Mouse (Mus musculus): Measurements from ENCODE around the gene Ankra2.
A peak's percentile ranks its signal among the peaks of the same experiment; 100 is the strongest.

- TF ChIP-seq CTCF (IDR thresholded peaks at IDR 0.05) (peak; percentile 92), POLR2A (IDR thresholded peaks at IDR 0.05; ENCODE audit: insufficient read depth, low read depth, low read length) (no peak)
These were observed 40.0 kb upstream of the Ankra2 start for GRCm38 (mm10) chr13:98222848-98223247.
